Mouse (Mus musculus) kidney, adult 8-10 months (tissue): Measurements from ENCODE around the gene Mapk8ip1.

Experiments used
- DNase-seq, 2 experiments: peaks; one replicate each; pipeline ENCODE4 v3.0.0; 2022

The Mapk8ip1 gene

DNA sequence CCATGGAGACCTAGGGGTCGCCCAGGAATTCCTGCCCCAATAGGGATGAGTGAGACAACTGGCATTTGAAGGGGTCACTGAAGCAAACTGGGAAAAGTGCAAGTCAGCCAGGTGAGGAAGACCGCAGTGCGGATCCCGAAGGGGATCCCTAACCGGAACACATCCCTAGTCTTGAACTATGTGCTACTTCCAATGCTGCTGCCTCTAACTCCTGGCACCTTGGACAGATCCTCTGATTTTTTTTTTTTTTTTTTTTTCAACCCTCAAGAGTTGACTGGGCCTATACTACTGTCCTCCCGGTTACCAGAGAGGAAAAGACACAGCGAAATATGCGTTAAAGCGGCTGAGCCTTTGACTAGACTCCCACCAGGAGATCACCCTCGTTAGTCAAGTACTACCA lies 11.4 kb downstream of the Mapk8ip1 start:
- DNase-seq, result no peak

DNA sequence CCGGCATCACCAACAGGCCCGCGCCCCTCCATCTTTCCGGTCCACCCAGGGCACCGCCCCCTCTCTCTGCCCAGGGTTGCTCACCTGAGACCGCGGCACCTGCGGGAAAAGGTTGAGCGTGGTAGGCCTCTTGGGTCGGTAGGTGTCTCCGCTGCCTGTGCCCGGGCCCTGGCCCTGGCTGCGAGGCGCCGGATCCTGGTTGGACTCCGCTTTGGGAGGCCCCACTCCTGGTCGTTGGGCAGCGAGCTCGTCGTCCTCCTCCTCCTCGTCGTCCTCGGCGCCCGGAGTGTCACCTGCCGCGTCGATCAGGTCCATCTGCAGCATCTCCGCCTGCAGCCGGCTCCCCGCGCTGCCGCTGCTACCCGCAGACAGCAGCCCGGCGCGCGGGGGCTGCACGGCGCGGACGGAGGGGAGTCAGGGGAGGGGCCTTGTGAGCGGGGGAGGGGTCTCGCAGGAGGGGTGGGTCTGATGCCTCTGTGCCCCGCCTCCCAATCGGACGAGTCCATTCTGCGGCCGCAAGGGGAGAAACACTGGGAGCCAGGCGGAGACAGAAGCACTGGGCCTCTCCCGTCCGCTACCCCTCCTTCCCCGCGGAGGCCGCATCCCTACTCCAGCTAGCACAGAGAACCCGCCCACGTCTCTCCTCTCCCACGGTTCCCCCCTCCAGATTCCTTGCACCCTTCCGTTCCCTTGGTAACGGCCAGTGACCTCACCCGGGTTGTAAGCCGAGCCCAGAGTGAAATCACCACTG lies 12.0 kb downstream of the Mapk8ip1 start:
- DNase-seq, result peak; percentile 79 to 83

DNA sequence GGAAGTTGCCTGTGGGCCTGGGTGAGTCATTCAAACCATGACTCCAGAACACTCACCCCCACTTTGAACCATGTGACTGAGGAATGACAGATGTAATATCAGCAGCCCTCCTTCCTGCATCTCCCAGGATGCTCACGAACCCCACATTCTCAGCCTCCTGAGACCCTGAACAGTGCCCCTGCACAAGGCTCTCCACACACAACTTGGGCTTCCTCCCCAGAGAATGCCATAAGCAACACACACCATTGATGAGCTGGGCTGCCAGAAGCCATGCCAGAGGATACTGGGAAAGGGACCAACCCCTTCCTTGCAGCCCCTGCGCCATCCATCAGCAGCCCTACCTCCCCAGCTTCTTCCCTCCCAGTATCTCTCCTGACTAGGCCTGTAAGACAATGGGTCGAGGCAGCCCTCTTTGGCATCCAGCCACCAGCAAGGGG lies 13.0 kb downstream of the Mapk8ip1 start:
- no peak for DNase-seq

DNA sequence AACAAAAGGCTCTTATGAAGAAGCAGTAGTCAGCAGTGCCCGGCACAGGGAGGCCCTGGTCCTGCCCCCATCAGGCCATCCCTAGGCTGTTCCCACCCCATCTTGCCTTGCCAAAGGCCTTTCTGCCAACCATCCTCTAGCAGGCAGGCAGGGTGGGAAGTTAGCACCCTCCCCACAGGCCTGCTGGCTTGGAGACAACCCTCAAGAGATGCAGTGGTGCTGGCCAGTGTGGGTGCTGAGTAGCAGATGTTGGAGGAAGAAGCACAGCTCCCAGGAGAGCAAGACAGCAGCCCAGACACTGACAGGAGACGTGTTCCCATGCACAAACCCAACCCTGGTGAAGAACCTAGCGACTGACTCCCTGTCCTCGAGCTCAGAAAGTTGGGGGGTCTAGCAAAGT lies 13.4 kb downstream of the Mapk8ip1 start:
- DNase-seq, result no peak

DNA sequence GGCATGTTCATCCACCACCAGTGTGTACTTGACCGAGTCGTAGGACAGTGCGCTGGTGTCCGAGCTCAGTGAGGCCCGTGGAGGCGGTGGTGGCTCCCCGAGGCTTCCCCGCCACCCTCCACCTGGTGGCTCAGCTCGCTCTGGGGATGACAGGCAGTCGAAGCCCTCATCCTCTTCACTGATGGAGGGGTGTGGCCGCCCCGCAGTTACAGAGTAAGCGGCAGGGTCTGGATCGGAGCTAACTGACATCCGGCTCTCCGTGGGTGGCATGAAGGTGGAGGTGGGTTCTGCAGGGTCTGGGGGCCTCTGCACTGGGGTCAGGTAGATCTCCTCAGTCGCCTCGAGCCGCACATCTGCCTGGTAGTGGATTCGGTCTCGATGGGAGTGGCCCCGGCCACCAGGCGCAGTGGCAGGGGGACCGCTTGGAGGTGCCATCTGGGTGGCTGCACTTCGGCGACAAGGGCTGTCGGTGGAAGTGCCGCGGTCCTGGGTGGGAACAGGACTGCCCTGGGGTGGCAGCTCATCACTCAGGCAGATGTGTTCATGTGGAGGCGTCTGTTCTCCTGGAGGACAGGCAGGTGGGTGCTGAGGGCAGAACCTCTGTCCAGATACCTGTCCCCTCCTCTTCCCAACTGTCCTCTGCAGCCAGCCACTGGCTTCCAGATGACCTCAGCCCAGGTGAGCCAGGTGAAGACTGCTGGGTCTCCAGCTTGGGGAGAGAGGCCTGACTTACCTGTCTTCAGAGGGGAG lies 14.1 kb downstream of the Mapk8ip1 start:
- DNase-seq, result no peak

DNA sequence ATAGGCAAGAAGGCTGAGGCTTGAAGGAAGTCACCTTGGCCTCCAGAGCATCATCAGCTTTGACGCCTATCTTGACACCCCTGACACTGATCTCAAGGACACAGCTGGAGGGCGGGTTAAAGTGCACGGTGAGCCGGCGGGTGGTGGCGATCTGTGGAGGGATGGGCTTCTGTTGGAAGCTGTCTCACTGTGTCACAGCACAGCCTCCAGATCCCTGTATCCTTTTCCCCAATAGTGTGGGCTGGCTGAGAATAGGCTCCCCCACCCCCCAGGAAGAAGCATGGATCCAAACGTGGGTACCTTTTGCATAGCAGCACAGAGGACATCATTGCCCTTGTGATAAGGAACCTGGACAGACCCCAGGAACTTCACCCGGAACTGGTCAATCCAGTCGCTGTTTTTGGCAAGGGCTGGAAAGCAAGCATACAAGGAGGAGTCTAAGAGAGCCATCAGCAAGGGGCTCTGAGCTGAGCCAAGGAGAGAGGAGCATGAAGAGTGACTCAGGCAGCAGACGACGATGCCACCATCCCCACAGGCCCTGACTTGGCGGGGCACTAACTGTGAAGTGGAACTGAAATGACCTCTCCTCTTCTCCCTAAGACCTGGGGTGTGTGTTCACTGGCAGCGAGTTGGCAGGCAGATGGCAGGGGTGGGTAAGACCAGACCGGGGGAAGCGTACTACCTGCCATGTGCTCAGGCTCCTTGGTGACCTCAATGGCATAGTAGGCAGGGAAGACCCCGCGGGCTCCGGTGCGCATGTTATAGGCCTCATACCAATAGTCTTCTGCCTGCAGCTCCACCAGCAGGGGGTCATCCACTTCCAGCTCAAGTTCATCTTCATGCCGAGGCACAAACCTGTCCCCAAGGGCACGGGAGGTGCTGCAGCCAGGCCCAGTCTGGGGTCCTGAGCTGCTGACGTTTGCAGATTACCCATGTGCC lies 15.7 kb downstream of the Mapk8ip1 start:
- DNase-seq, result no peak

DNA sequence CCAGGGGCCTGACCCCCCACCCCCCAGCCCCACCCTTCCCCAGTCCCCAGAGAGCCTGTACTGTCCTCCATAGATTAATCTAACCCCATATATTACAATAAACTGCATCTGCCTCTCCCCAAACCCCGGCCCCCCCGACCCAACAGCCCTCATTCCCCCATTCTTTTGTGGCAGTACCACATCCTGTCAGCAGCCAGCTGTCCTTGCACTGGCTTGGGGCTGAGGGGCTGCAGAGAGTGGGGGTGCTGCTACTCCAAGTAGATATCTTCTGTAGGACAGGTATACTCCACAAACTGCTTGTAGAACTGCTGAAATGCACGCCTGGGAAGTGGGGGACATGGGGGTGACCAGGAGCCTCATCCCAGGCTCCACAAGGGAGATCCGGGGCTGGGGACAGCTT lies 17.0 kb downstream of the Mapk8ip1 start:
- DNase-seq, result no peak

DNA sequence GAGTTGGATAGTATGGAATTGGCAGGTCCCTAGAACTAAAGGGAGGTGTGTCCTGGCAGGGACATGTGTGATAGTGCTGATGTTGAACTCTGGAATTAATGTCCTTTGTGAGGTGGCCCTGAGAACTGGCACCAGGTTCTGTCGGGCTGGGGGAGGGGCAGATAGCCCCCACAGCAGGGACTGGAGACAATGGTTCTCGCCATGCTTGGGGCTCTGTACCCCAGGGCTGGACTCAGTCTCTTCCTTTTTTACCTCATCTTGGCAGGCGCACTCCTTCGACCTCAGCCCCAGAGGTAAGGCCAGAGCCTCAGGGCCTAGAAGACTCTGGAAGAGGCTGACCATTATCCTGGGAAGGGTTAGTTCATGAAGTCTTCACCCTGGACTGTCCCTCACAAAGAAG lies 18.3 kb downstream of the Mapk8ip1 start:
- no peak for DNase-seq

DNA sequence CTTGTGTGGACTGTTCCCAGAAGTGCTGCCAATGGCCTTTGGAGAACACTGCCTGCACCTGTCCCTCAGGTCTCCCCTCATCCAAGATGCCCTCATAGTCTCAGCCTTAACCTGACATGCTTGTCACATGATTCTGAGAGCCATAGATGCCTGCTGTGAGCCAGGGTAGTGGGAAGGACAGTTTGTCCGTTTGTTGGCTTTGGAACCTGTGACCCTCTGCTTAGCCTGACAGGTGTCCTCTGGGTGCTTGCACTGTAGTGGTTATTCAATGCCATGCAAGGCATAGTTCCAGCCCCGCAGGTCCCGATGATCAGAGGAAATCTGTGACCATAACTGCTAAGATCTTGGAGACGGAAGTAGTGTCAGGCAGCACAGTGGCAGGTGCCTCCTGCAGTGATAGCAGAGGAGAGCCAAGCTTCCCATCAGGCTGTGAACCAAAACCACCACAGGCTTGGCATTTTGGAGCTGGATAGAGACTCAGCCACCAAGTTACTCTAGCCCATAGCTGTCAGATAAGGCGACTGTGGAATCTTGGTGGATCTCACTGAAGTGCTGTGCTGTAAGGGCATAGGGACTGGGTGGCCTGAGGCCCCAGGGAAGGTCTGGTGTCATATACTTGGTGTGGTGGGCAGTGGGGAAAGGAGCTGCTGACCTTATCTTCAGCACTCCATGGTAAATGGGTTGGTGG lies 19.0 kb downstream of the Mapk8ip1 start, which contains the start of gene 1700029I15Rik:
TSS of gene 1700029I15Rik (plus strand) at position 638 of the 688 bp plus-strand sequence.
- DNase-seq, result no peak

DNA sequence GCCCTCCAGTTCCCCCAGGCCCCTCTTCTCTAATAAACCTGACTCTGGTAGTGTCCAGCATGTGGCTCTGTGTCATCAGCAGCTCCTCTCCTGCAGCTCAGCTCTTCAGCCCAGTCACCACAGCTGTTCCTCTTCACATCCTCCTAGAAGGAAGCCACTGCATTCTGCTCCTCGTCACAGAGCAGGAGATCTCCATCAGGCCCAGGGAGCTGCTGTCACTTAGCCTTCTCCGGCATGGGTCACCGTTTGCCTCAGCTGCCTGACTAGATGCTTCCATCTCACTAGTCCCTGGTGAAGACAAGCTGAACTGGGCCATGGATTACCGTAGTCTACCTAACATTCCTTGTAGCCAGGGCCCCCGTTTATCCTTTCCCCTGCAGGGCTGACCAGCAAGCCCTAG lies 19.9 kb downstream of the Mapk8ip1 start:
- DNase-seq, result no peak

DNA sequence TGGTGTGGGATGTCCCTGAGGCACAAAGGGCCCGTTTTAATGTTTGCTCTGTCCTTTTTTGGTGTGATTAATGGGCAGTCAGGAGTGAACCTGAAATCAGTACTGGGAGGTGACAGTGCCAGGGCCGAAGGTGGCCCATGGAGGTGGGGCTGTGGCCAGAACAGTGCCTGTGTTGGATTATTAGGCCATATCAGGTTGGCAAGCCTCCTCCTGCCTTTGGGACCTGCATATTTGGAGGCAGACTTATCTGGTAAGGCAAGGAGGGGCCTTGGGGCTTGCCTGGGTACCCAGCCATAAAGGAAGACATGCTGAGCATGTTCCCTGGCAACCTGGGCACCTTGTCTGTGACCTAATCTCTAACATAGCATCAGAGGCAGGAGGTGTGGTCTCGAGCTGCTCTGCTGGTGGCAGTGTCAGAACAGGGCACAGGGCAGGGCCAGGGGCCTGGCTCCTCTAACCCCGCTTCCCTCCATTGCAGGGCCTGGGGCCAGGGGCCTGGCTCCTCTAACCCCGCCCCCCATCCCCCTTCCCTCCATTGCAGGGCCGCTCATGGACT lies 20.5 kb downstream of the Mapk8ip1 start:
- DNase-seq, result no peak

DNA sequence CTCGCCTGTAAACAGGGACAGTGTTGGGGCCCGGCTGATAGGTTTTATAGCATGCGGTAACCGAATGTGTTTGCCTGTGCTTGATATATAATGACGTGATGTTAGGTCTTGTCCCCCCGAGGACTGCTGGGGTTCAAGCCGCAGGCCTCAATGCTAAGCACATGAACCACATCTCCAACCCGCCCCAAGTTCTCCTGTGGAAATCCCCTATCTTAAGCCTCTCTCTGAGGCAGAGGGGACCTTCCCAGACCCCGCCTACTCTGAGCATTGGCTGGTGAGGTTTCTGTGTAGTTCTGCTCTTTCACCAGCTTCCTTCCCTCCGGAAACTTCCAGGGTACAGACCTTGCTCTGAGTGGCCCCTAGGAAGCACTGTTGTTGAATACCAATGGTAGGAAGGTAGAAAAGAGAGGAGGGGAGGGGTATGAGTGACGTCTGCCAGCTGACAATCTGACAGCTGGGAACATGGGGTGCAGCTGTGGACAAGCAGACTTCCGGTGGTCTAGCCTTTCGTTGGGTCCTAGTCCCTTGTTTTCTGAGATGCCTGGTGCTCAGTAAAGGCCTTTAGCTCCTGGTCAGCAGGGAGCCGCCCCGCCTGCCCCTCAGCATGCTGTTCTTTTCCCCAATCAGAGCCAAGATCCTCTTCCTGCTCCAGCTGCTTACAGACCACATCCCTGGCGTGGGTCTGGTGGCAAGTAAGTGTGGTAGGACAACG lies 21.1 kb downstream of the Mapk8ip1 start:
- DNase-seq, result no peak

DNA sequence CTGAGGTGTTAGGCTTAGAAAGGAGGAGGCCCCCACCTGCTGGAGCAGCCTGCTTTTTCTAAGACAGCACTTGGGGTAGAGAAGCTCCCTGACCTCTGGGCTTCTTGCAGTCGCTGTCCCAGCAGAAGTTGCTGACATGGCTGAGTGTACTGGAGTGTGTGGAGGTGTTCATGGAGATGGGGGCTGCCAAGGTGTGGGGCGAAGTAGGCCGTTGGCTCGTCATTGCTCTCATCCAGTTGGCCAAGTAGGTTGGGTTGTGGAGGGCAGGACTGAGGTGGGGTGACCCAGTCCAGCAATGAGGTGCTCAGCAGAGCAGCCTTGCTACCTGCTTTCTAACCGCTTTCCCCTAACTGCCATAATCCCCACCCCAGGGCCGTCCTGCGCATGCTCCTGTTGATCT lies 23.7 kb downstream of the Mapk8ip1 start:
- no peak for DNase-seq

DNA sequence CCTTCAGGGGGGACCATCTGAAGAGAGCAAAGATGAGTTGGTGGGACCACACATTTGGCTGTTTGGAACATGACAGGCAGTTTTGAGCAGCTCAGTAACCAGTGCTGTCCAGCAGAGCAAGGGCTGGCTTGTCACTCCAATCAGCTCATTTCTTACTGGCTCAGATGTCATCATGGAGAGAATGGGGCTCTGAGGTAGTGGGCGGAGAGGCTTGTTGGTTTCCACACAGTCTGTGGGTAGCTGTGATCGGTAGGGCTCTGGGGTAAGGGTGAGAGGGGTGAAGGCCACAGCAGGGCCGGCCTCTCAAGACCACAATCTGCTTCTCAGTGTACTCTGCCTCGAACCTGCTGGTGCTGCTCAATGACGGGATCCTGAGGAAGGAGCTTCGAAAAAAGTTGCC lies 24.8 kb downstream of the Mapk8ip1 start:
- DNase-seq, result no peak

DNA sequence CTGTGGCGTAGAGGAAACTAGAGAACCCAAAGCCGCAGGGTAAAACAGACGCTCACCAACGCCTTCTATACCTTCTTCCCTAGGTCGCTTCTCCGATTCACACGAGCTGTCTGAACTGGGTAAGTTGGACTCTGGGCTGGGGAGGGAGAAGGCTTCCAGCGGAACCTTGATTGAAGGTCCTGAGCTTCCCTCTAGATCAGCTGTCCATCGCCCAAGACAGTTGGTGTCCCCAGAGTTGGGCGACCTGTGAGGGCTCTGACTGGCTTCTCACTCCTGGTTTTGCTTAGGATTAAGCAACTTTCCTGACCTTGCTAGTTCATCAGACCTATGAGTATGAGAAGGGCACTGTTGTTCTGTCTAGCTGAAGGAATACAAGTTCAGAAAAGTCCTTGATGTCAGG lies 25.3 kb downstream of the Mapk8ip1 start:
- DNase-seq, result no peak

DNA sequence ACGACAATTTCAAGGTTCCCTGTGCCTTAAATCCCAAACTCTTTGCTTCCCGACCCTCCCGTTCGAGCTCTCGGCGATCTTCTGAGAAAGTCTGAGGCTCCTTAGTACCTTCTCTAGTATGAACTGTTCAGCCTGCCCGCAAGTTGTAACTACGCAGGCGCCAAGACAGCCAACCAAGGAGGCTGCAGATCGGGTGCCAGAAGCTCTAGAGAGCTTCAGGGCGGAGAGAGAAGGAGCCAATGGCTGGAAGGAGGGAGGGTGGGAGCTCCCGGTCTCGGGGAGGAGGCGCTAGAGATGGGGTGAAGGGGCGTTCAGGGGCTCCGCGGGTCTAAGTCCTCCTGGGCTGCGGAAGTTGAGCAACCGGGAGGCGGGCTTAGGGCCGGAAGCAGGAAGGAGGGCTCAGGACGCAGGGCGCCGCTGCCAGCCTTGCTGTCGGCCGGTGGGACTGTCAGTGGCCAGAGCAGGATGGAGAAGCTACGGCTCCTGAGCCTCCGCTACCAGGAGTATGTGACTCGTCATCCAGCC lies 25.9 kb downstream of the Mapk8ip1 start:
- DNase-seq, result peak; percentile 96 to 99

DNA sequence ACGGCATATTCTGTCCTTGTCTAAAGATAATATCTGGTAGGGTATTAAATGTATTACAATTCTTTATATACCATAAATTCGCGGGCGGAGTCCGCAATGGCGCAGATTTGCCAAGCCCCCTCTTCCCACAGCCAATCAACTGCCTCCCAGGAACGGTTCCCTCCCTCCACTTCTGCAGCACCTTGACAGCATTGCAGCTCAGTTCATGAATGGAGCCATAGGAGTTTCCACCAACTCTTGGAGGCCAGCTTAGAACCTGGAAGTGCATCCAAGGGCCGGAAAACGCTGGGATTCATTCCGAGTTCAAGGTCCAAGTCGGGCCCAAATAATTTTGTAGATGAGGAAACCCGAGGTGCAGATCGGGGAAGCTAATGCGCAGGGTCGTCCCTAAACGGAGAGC lies 26.5 kb downstream of the Mapk8ip1 start, which contains the start of the genes Pex16 and Large2:
TSS of gene Pex16 (plus strand) at position 163 of the 400 bp plus-strand sequence.
TSS of gene Large2 (minus strand) at position 356 of the 400 bp plus-strand sequence.
- DNase-seq, result peak; percentile 55 to 61

DNA sequence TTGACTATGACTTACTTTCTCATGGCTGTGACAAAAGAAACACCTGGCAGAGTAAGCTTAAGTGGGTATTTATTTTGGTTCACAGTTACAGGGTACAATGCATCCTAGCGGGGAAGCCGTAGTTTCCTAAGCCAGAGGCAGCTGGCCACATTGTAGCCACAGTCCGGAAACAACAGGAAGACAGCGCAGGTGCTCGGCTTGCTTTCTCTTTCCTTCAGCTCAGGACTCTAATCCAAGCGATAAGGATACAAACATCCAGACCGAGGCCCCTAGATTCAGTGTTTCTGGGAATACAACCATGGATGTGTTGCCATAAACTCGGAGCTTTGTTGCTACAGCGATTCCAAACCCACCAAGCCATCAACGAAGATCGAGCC lies 27.6 kb downstream of the Mapk8ip1 start:
- no peak for DNase-seq

DNA sequence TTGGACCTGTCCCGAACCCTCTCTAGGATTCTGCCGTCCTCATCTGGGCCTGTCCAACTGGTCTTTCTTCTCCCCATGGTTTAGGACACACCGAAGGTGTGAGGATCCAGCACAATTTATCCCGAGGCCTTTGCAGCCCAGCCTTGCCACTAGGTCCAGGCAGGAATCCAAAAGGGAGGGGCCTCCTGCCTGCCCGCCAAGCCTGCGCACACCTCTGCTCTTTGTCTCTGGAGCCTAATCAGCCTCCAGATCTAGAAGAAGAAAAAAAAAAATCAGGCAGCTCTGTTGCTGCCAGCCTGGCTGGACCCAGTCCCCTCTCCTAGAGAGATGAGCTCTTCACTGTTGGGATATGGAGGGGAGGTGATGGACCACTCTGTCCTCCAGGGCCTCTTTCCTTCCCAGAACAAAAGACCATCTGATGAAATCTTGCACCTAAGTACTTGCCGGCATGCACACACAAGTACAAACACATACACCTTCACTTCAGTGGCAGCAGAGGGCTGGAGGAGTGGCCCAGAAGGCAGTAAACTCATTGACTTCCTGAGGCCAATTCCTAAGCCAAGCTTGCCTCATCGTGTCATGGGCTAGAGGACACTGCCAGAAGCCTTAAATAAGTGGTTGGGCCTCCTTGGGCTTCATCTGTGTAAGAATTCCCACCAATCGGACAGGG lies 28.2 kb downstream of the Mapk8ip1 start:
- DNase-seq, result peak; percentile 87 to 89

DNA sequence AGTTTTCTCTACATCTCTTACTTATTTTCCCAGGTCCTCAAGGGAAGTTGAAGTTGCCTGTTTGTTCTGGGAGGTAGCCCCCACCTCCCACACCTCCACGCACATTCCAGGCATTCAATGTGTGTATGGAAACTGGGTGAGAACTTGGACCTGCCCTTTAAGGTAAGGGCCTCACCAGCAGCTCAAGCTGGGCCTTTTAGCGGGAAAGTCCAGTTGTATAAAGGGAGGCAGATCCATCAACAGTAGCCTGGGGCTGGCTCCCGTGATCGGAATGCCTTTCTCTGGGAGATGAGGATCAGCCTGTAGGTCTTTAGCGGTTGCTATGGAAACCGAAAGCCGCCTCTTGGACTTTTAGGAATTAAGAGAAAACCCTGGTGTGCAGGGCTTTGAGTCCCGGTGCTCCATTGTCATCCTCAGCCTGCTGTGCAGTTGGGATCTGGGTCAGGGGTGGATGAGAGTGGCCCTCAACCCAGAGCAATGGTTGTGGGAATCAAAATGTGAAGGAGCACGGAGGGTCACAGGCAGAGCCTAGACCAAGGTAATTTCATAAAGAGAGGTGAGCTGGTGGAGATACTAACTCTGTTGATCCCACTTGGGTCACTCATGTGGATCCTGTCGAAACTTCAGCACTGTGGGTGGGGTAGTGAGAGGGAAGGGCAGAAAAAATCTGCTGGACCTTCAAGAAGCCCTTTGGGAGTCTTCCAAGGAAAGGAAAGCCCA lies 28.9 kb downstream of the Mapk8ip1 start:
- peak; percentile 47 to 57 for DNase-seq
